Mouse (Mus musculus) monocyte, adult 2 months (primary cell): ENCODE results near the gene Gm17651.
A peak's percentile ranks its signal among the peaks of the same experiment; 100 is the strongest.

Source experiments
- DNase-seq, 2 experiments: peaks; one replicate each; pipeline ENCODE4 v3.0.0; 2022; ENCODE audit warnings: low spot score in 2 of 2, low read depth in 1 of 2

The Gm17651 gene

GRCm38 (mm10) chr3:97674644-97675110 lies at the start of gene Gm17651:
TSS of gene Gm17651 (minus strand) at chr3:97674694.
- DNase-seq = no peak

- no peak for DNase-seq
Observed at GRCm38 (mm10) chr3:97719116-97719515, 44.6 kb upstream of the Gm17651 start.

GRCm38 (mm10) chr3:97715922-97716321 lies 41.4 kb upstream of the Gm17651 start:
- no peak for DNase-seq

- DNase-seq = no peak
Observed at GRCm38 (mm10) chr3:97710881-97711280, 36.4 kb upstream of the Gm17651 start.

- no peak for DNase-seq
Observed at GRCm38 (mm10) chr3:97710134-97710533, 35.6 kb upstream of the Gm17651 start.

- no peak for DNase-seq
Observed at GRCm38 (mm10) chr3:97706561-97706960, 32.1 kb upstream of the Gm17651 start.

GRCm38 (mm10) chr3:97705508-97705907 lies 31.0 kb upstream of the Gm17651 start:
- DNase-seq = no peak

GRCm38 (mm10) chr3:97702448-97703080 lies 28.1 kb upstream of the Gm17651 start:
- DNase-seq = no peak

- DNase-seq = no peak
Observed at GRCm38 (mm10) chr3:97701198-97701597, 26.7 kb upstream of the Gm17651 start.

- DNase-seq = no peak
Observed at GRCm38 (mm10) chr3:97699061-97699460, 24.6 kb upstream of the Gm17651 start.

GRCm38 (mm10) chr3:97697291-97697690 lies 22.8 kb upstream of the Gm17651 start:
- DNase-seq = no peak

- no peak for DNase-seq
Observed at GRCm38 (mm10) chr3:97696866-97697265, 22.4 kb upstream of the Gm17651 start.

- DNase-seq = no peak
Observed at GRCm38 (mm10) chr3:97693806-97694205, 19.3 kb upstream of the Gm17651 start.

- DNase-seq = no peak
Observed at GRCm38 (mm10) chr3:97691443-97692017, 17.0 kb upstream of the Gm17651 start.

- DNase-seq = no peak
Observed at GRCm38 (mm10) chr3:97690590-97690989, 16.1 kb upstream of the Gm17651 start.

GRCm38 (mm10) chr3:97689289-97689688 lies 14.8 kb upstream of the Gm17651 start:
- no peak for DNase-seq

GRCm38 (mm10) chr3:97686372-97687117 lies 12.1 kb upstream of the Gm17651 start:
- DNase-seq = no peak

- no peak for DNase-seq
Observed at GRCm38 (mm10) chr3:97683560-97684195, 9.2 kb upstream of the Gm17651 start.

GRCm38 (mm10) chr3:97682576-97682975 lies 8.1 kb upstream of the Gm17651 start:
- DNase-seq = no peak

GRCm38 (mm10) chr3:97682159-97682502 lies 7.6 kb upstream of the Gm17651 start:
- DNase-seq = no peak

GRCm38 (mm10) chr3:97681321-97682158 lies 7.0 kb upstream of the Gm17651 start:
- peak; percentile 11 to 61 for DNase-seq
